ENCODE assay signal across 24 mouse cellular contexts in genomic region chr12:79703555-79703954, GRCm38 (mm10).
A peak's percentile ranks its signal among the peaks of the same experiment; 100 is the strongest.
DNase-seq lines count a peak whose midpoint lies in the region; ATAC-seq lines count a peak whose summit lies in the region.
"Had no signal": no experiment of that assay in that cellular context is flagged by ENCODE, and none has a peak within 500 bp of the region (broad histone marks: within the 10 kb centered on the region; RNA-seq: fewer than 3 reads in every experiment).

No protein-coding gene starts in this region.

- no peak overlapping the region for H3K4me2 ChIP-seq in forebrain, embryonic 16.5 days (ENCODE audit: low read length)
- H3K4me2 ChIP-seq in forebrain, embryonic 14.5 days (ENCODE audit: low read length), result no peak overlapping the region
- H3K4me2 ChIP-seq in midbrain, embryonic 14.5 days (ENCODE audit: low read length), result no peak overlapping the region
- no peak overlapping the region for H3K4me2 ChIP-seq in limb, embryonic 11.5 days (ENCODE audit: low read depth, severe bottlenecking)
- H3K4me2 ChIP-seq: embryonic facial prominence, embryonic 13.5 days; hindbrain, embryonic 14.5 days; liver, embryonic 13.5 days; neural tube, embryonic 15.5 days had no signal

- no peak for DNase-seq in forebrain, embryonic 14.5 days (ENCODE audit: low spot score)
- no peak for DNase-seq in midbrain, embryonic 10.5 days (ENCODE audit: low spot score)
- no peak for DNase-seq in midbrain, embryonic 14.5 days
- no peak for DNase-seq in embryonic facial prominence, embryonic 10.5 days (ENCODE audit: low spot score)
- DNase-seq in limb, embryonic 11.5 days (ENCODE audit: low spot score), result no peak
- DNase-seq in kidney, postnatal 25 days, result no peak
- DNase-seq in gastrocnemius, adult 8-10 months (ENCODE audit: low spot score in 2 of 2), result no peak
- DNase-seq: adrenal gland, adult 8-10 months; B cell, adult 2 months; cerebellum, adult 11-12 months; cerebellum, postnatal 14 days; gastrocnemius, postnatal 14 days; heart, adult 18-20 months; kidney, adult 18-20 months; liver, embryonic 13.5 days; right cerebral cortex, adult 18-20 months had no signal

- peaks cover 38% of the 10 kb centered on the region for H3K4me1 ChIP-seq in forebrain, embryonic 16.5 days (replicated peaks; ENCODE audit: control insufficient read depth, insufficient read depth, low read length)
- H3K4me1 ChIP-seq in forebrain, embryonic 14.5 days (ENCODE audit: control insufficient read depth, insufficient read depth, low read length), result peaks cover 28% of the 10 kb centered on the region
- peaks cover 49% of the 10 kb centered on the region for H3K4me1 ChIP-seq in midbrain, embryonic 10.5 days
- H3K4me1 ChIP-seq in midbrain, embryonic 14.5 days (ENCODE audit: control insufficient read depth, insufficient read depth, low read length), result peaks cover 23% of the 10 kb centered on the region
- peaks cover 52% of the 10 kb centered on the region for H3K4me1 ChIP-seq in embryonic facial prominence, embryonic 10.5 days
- peaks cover 22% of the 10 kb centered on the region for H3K4me1 ChIP-seq in limb, embryonic 11.5 days (ENCODE audit: control insufficient read depth, insufficient read depth, low read length)

- no peaks in the 10 kb centered on the region for H3K27me3 ChIP-seq in forebrain, embryonic 16.5 days (replicated peaks; ENCODE audit: control insufficient read depth, insufficient read depth, low read length)
- H3K27me3 ChIP-seq in forebrain, embryonic 14.5 days (replicated peaks; ENCODE audit: control insufficient read depth, insufficient read depth, low read length), result no peaks in the 10 kb centered on the region
- H3K27me3 ChIP-seq in midbrain, embryonic 10.5 days (ENCODE audit: low read depth, poor library complexity, severe bottlenecking), result no peaks in the 10 kb centered on the region; the same call in 1 of the 2 replicates
- no peaks in the 10 kb centered on the region for H3K27me3 ChIP-seq in midbrain, embryonic 14.5 days (ENCODE audit: control insufficient read depth, insufficient read depth, low read length)
- 0 out of 2 replicates have a peak, but pooled peaks cover 6% of the 10 kb centered on the region for H3K27me3 ChIP-seq in embryonic facial prominence, embryonic 10.5 days (replicated peaks; ENCODE audit: low read depth, poor library complexity, severe bottlenecking)
- no peaks in the 10 kb centered on the region for H3K27me3 ChIP-seq in limb, embryonic 11.5 days (ENCODE audit: control insufficient read depth, insufficient read depth, low read length)
- H3K27me3 ChIP-seq: embryonic facial prominence, embryonic 13.5 days; liver, embryonic 13.5 days; neural tube, embryonic 15.5 days had no signal

- no peaks in the 10 kb centered on the region for H3K36me3 ChIP-seq in forebrain, embryonic 16.5 days (ENCODE audit: control insufficient read depth, insufficient read depth)
- H3K36me3 ChIP-seq in forebrain, embryonic 14.5 days (ENCODE audit: control insufficient read depth, insufficient read depth, low read length), result no peaks in the 10 kb centered on the region
- H3K36me3 ChIP-seq in midbrain, embryonic 10.5 days, result no peaks in the 10 kb centered on the region
- no peaks in the 10 kb centered on the region for H3K36me3 ChIP-seq in midbrain, embryonic 14.5 days (ENCODE audit: control insufficient read depth, insufficient read depth, low read length)
- H3K36me3 ChIP-seq in embryonic facial prominence, embryonic 10.5 days (replicated peaks), result no peaks in the 10 kb centered on the region
- H3K36me3 ChIP-seq in limb, embryonic 11.5 days (ENCODE audit: control insufficient read depth, insufficient read depth, low read length), result no peaks in the 10 kb centered on the region
- H3K36me3 ChIP-seq: embryonic facial prominence, embryonic 13.5 days; liver, embryonic 13.5 days; neural tube, embryonic 15.5 days had no signal

- ATAC-seq in forebrain, embryonic 16.5 days, result no peak
- no peak for ATAC-seq in forebrain, embryonic 14.5 days
- ATAC-seq in midbrain, embryonic 14.5 days (ENCODE audit: low FRiP score, low TSS enrichment), result no peak
- ATAC-seq in limb, embryonic 11.5 days (ENCODE audit: insufficient number of reproducible peaks, low FRiP score, low TSS enrichment, low read depth), result no peak
- ATAC-seq: activated CD4-positive, CD25-positive, alpha-beta regulatory T cell, adult 4 months; inflammation-experienced regulatory T-cells, adult 6 months had no signal

- 0 out of 2 replicates have a peak overlapping the region, but pooled peaks have one; percentile 4 for H3K9ac ChIP-seq in forebrain, embryonic 16.5 days (replicated peaks; ENCODE audit: low read depth, low read length)
- H3K9ac ChIP-seq in forebrain, embryonic 14.5 days (ENCODE audit: low read length), result no peak overlapping the region
- H3K9ac ChIP-seq in midbrain, embryonic 14.5 days (replicated peaks; ENCODE audit: low read length), result no peak overlapping the region
- peak overlapping the region; percentile 32; the same call in 1 of the 2 replicates for H3K9ac ChIP-seq in limb, embryonic 11.5 days (ENCODE audit: low read length)
- H3K9ac ChIP-seq: embryonic facial prominence, embryonic 13.5 days; hindbrain, embryonic 14.5 days; liver, embryonic 13.5 days; neural tube, embryonic 15.5 days had no signal

- 39% methylated on average over 8 of the region's 8 CpGs for WGBS in forebrain, embryonic 16.5 days
- WGBS in forebrain, embryonic 14.5 days, result 43% methylated on average over 8 of the region's 8 CpGs
- WGBS in midbrain, embryonic 10.5 days, result 38% methylated on average over 8 of the region's 8 CpGs
- WGBS in midbrain, embryonic 14.5 days, result 47% methylated on average over 8 of the region's 8 CpGs
- 42% methylated on average over 8 of the region's 8 CpGs for WGBS in embryonic facial prominence, embryonic 10.5 days
- 40% methylated on average over 8 of the region's 8 CpGs for WGBS in limb, embryonic 11.5 days

- H3K9me3 ChIP-seq in forebrain, embryonic 16.5 days (ENCODE audit: control insufficient read depth, low read length), result no peaks in the 10 kb centered on the region
- no peaks in the 10 kb centered on the region for H3K9me3 ChIP-seq in forebrain, embryonic 14.5 days (replicated peaks; ENCODE audit: control insufficient read depth, low read length)
- H3K9me3 ChIP-seq in midbrain, embryonic 10.5 days (replicated peaks), result no peaks in the 10 kb centered on the region
- H3K9me3 ChIP-seq in midbrain, embryonic 14.5 days (ENCODE audit: control insufficient read depth, low read length), result no peaks in the 10 kb centered on the region
- no peaks in the 10 kb centered on the region for H3K9me3 ChIP-seq in embryonic facial prominence, embryonic 10.5 days
- no peaks in the 10 kb centered on the region for H3K9me3 ChIP-seq in limb, embryonic 11.5 days (ENCODE audit: control insufficient read depth, low read length)
- H3K9me3 ChIP-seq: embryonic facial prominence, embryonic 13.5 days; liver, embryonic 13.5 days; neural tube, embryonic 15.5 days had no signal

- no peak overlapping the region for H3K4me3 ChIP-seq in forebrain, embryonic 16.5 days (replicated peaks; ENCODE audit: low read length)
- no peak overlapping the region for H3K4me3 ChIP-seq in forebrain, embryonic 14.5 days (ENCODE audit: low read depth, low read length)
- no peak overlapping the region for H3K4me3 ChIP-seq in midbrain, embryonic 10.5 days
- H3K4me3 ChIP-seq in midbrain, embryonic 14.5 days (replicated peaks; ENCODE audit: low read depth, low read length), result no peak overlapping the region
- no peak overlapping the region for H3K4me3 ChIP-seq in embryonic facial prominence, embryonic 10.5 days
- no peak overlapping the region for H3K4me3 ChIP-seq in limb, embryonic 11.5 days (ENCODE audit: low read depth, low read length)
- H3K4me3 ChIP-seq: embryonic facial prominence, embryonic 13.5 days; liver, embryonic 13.5 days; neural tube, embryonic 15.5 days had no signal

- H3K27ac ChIP-seq in forebrain, embryonic 16.5 days (ENCODE audit: low read length), result no peak overlapping the region
- no peak overlapping the region for H3K27ac ChIP-seq in forebrain, embryonic 14.5 days (ENCODE audit: low read depth, low read length)
- H3K27ac ChIP-seq in midbrain, embryonic 10.5 days (replicated peaks), result peak overlapping the region; percentile 72
- no peak overlapping the region for H3K27ac ChIP-seq in midbrain, embryonic 14.5 days (replicated peaks; ENCODE audit: low read depth, low read length)
- peak overlapping the region; percentile 53 for H3K27ac ChIP-seq in embryonic facial prominence, embryonic 10.5 days (replicated peaks)
- no peak overlapping the region for H3K27ac ChIP-seq in limb, embryonic 11.5 days (replicated peaks; ENCODE audit: low read depth, low read length)
- H3K27ac ChIP-seq: embryonic facial prominence, embryonic 13.5 days; hindbrain, embryonic 14.5 days; kidney, postnatal 0 days; liver, embryonic 13.5 days; macrophage; neural tube, embryonic 15.5 days had no signal

Comparison
In these comparisons a context has a peak if more than half of its experiments do, and no peak if none do; other contexts are left out.
1. H3K27ac ChIP-seq: peak in midbrain, embryonic 10.5 days (single experiment) and embryonic facial prominence, embryonic 10.5 days (single experiment); none in forebrain, embryonic 16.5 days (single experiment), forebrain, embryonic 14.5 days (single experiment), midbrain, embryonic 14.5 days (single experiment) and limb, embryonic 11.5 days (single experiment).
2. H3K9ac ChIP-seq: peak in forebrain, embryonic 16.5 days (single experiment) and limb, embryonic 11.5 days (single experiment); none in forebrain, embryonic 14.5 days (single experiment) and midbrain, embryonic 14.5 days (single experiment).